Mouse (Mus musculus): ENCODE results near the gene Bpi. TPM values are rescaled to one million over a fixed set of nuclear protein-coding genes. Genes with fewer than 3 reads are reported as not detected.

The Bpi gene
- polyA plus RNA-seq, 1 experiment from 2014 or later: not detected

- Histone ChIP-seq H3K9me3 (no peaks in the 10 kb centered on the region), H3K36me3 (no peaks in the 10 kb centered on the region), H3K4me2 (peak within 1 kb of the TSS; percentile 95), H3K4me3 (peak within 1 kb of the TSS; percentile 40), H3K27me3 (no peaks in the 10 kb centered on the region), H3K27ac (replicated peaks) (peak within 1 kb of the TSS; percentile 31), H3K9ac (peak within 1 kb of the TSS; percentile 41), H3K4me1 (replicated peaks) (peaks cover 23% of the 10 kb centered on the region)
- under 1% methylated on average over 36 of the region's 55 CpGs for WGBS
- ATAC-seq (ENCODE audit: low FRiP score, low read depth): peak; percentile 86
Measured at GRCm38 (mm10) chr2:158228670-158229502, 29.0 kb upstream of the Bpi start, which contains the start of gene D630003M21Rik. Gene D630003M21Rik (minus strand): TSS chr2:158229222.

GRCm38 (mm10) chr2:158229503-158229892, 28.4 kb upstream of the Bpi start:
- H3K4me1 ChIP-seq (replicated peaks): peaks cover 23% of the 10 kb centered on the region
- H3K9me3 ChIP-seq: no peaks in the 10 kb centered on the region
- peak overlapping the region; percentile 31 for H3K27ac ChIP-seq (replicated peaks)
- H3K9ac ChIP-seq: peak overlapping the region; percentile 41
- WGBS: 20% methylated on average over 7 of the region's 7 CpGs
- peak overlapping the region; percentile 95 for H3K4me2 ChIP-seq
- peak overlapping the region; percentile 40 for H3K4me3 ChIP-seq
- peak; percentile 20 for ATAC-seq (ENCODE audit: low FRiP score, low read depth)
- no peaks in the 10 kb centered on the region for H3K36me3 ChIP-seq
- no peaks in the 10 kb centered on the region for H3K27me3 ChIP-seq

GRCm38 (mm10) chr2:158230617-158231016, 27.3 kb upstream of the Bpi start:
- Histone ChIP-seq H3K27me3 (no peaks in the 10 kb centered on the region), H3K4me1 (replicated peaks) (peaks cover 23% of the 10 kb centered on the region), H3K9ac (no peak overlapping the region), H3K9me3 (no peaks in the 10 kb centered on the region), H3K27ac (replicated peaks) (no peak overlapping the region), H3K4me3 (no peak overlapping the region), H3K4me2 (no peak overlapping the region), H3K36me3 (no peaks in the 10 kb centered on the region)
- no peak for ATAC-seq (ENCODE audit: low FRiP score, low read depth)
- WGBS: 40% methylated on average over 6 of the region's 6 CpGs

GRCm38 (mm10) chr2:158231071-158231470, 26.8 kb upstream of the Bpi start:
- no peaks in the 10 kb centered on the region for H3K9me3 ChIP-seq
- no peak for ATAC-seq (ENCODE audit: low FRiP score, low read depth)
- WGBS: 36% methylated on average over 5 of the region's 5 CpGs
- H3K9ac ChIP-seq: no peak overlapping the region
- no peak overlapping the region for H3K27ac ChIP-seq (replicated peaks)
- no peaks in the 10 kb centered on the region for H3K27me3 ChIP-seq
- peaks cover 23% of the 10 kb centered on the region for H3K4me1 ChIP-seq (replicated peaks)
- H3K4me2 ChIP-seq: no peak overlapping the region
- no peak overlapping the region for H3K4me3 ChIP-seq
- no peaks in the 10 kb centered on the region for H3K36me3 ChIP-seq

- no peak overlapping the region for H3K4me3 ChIP-seq
- H3K9me3 ChIP-seq: no peaks in the 10 kb centered on the region
- no peak overlapping the region for H3K27ac ChIP-seq (replicated peaks)
- H3K27me3 ChIP-seq: no peaks in the 10 kb centered on the region
- no peak overlapping the region for H3K4me2 ChIP-seq
- H3K36me3 ChIP-seq: no peaks in the 10 kb centered on the region
- WGBS: 58% methylated on average over 3 of the region's 3 CpGs
- H3K9ac ChIP-seq: no peak overlapping the region
- no peak for ATAC-seq (ENCODE audit: low FRiP score, low read depth)
- peaks cover 23% of the 10 kb centered on the region for H3K4me1 ChIP-seq (replicated peaks)
Measured at GRCm38 (mm10) chr2:158232414-158232813, 25.5 kb upstream of the Bpi start.

GRCm38 (mm10) chr2:158233106-158233505, 24.8 kb upstream of the Bpi start:
- 77% methylated on average over 3 of the region's 3 CpGs for WGBS
- no peaks in the 10 kb centered on the region for H3K36me3 ChIP-seq
- no peak overlapping the region for H3K27ac ChIP-seq (replicated peaks)
- no peak for ATAC-seq (ENCODE audit: low FRiP score, low read depth)
- no peak overlapping the region for H3K9ac ChIP-seq
- no peak overlapping the region for H3K4me2 ChIP-seq
- H3K4me1 ChIP-seq (replicated peaks): peaks cover 23% of the 10 kb centered on the region
- H3K9me3 ChIP-seq: no peaks in the 10 kb centered on the region
- H3K4me3 ChIP-seq: no peak overlapping the region
- no peaks in the 10 kb centered on the region for H3K27me3 ChIP-seq

- Histone ChIP-seq H3K4me2 (no peak overlapping the region), H3K27ac (replicated peaks) (no peak overlapping the region), H3K9me3 (no peaks in the 10 kb centered on the region), H3K4me1 (replicated peaks) (no peaks in the 10 kb centered on the region), H3K27me3 (no peaks in the 10 kb centered on the region), H3K36me3 (no peaks in the 10 kb centered on the region), H3K9ac (no peak overlapping the region), H3K4me3 (no peak overlapping the region)
- no peak for ATAC-seq (ENCODE audit: low FRiP score, low read depth)
Measured at GRCm38 (mm10) chr2:158236698-158237097, 21.2 kb upstream of the Bpi start.

- no peak overlapping the region for H3K4me3 ChIP-seq
- ATAC-seq (ENCODE audit: low FRiP score, low read depth): no peak
- no peak overlapping the region for H3K9ac ChIP-seq
- H3K4me2 ChIP-seq: no peak overlapping the region
- 85% methylated on average over 5 of the region's 5 CpGs for WGBS
- no peaks in the 10 kb centered on the region for H3K36me3 ChIP-seq
- H3K27me3 ChIP-seq: no peaks in the 10 kb centered on the region
- H3K9me3 ChIP-seq: no peaks in the 10 kb centered on the region
- H3K27ac ChIP-seq (replicated peaks): no peak overlapping the region
- no peaks in the 10 kb centered on the region for H3K4me1 ChIP-seq (replicated peaks)
Measured at GRCm38 (mm10) chr2:158238101-158238500, 19.8 kb upstream of the Bpi start.

GRCm38 (mm10) chr2:158241126-158241738, 16.7 kb upstream of the Bpi start:
- Histone ChIP-seq H3K36me3 (no peaks in the 10 kb centered on the region), H3K4me1 (replicated peaks) (0 out of 2 replicates have a peak, but pooled peaks cover 7% of the 10 kb centered on the region), H3K4me2 (no peak overlapping the region), H3K27me3 (no peaks in the 10 kb centered on the region), H3K4me3 (no peak overlapping the region), H3K9me3 (no peaks in the 10 kb centered on the region), H3K27ac (replicated peaks) (no peak overlapping the region), H3K9ac (no peak overlapping the region)
- WGBS: 63% methylated on average over 5 of the region's 5 CpGs
- ATAC-seq (ENCODE audit: low FRiP score, low read depth): no peak

- no peak for ATAC-seq (ENCODE audit: low FRiP score, low read depth)
- WGBS: 84% methylated on average over 18 of the region's 18 CpGs
Measured at GRCm38 (mm10) chr2:158242170-158242896, 15.6 kb upstream of the Bpi start.

GRCm38 (mm10) chr2:158243129-158243870, 14.6 kb upstream of the Bpi start:
- no peaks in the 10 kb centered on the region for H3K36me3 ChIP-seq
- H3K9me3 ChIP-seq: no peaks in the 10 kb centered on the region
- H3K4me3 ChIP-seq: no peak overlapping the region
- no peaks in the 10 kb centered on the region for H3K27me3 ChIP-seq
- H3K9ac ChIP-seq: no peak overlapping the region
- ATAC-seq (ENCODE audit: low FRiP score, low read depth): no peak
- H3K4me1 ChIP-seq (replicated peaks): 0 out of 2 replicates have a peak, but pooled peaks cover 7% of the 10 kb centered on the region
- H3K27ac ChIP-seq (replicated peaks): no peak overlapping the region
- H3K4me2 ChIP-seq: no peak overlapping the region
- WGBS: 77% methylated on average over 18 of the region's 18 CpGs

More at GRCm38 (mm10) chr2:158242170-158242896, 15.6 kb upstream of the Bpi start:
- H3K36me3 ChIP-seq: no peaks in the 10 kb centered on the region
- no peak overlapping the region for H3K9ac ChIP-seq
- H3K27ac ChIP-seq (replicated peaks): no peak overlapping the region
- H3K4me3 ChIP-seq: no peak overlapping the region
- 0 out of 2 replicates have a peak, but pooled peaks cover 7% of the 10 kb centered on the region for H3K4me1 ChIP-seq (replicated peaks)
- no peaks in the 10 kb centered on the region for H3K27me3 ChIP-seq
- no peaks in the 10 kb centered on the region for H3K9me3 ChIP-seq
- H3K4me2 ChIP-seq: no peak overlapping the region

Data from hindbrain, embryonic 15.5 days (tissue).